Mouse (Mus musculus): ENCODE data around the gene Wdr62. TPM values are rescaled to one million over a fixed set of nuclear protein-coding genes. Genes with fewer than 3 reads are reported as not detected.
"Not testable (repeated sequence)": the region's sequence is repeated elsewhere in the genome, so short reads cannot be mapped to it uniquely, and the experiment has no call there.

Gene Wdr62
- total RNA-seq, 2 experiments from 2014 or later = 4.0 to 21.6 TPM

DNA sequence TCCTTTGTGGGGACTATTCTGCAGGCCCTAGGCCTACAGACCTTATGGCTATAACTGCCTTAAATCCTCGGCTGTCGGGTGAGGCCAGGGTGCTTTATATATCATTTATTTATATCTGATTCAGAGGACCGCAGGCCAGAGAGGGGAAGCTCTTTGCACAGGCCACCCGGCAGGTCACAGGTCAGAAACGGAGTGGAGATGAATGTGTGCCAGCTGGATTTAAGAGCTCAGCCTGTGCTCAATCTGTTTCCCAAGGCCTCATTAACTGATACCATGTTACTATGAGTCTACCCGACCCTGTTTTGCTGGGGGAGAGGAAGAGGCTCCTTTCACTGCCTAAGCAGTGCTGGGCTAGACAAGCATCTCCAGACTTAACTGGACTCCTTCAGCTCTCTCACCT, 5.8 kb downstream of the Wdr62 start:
- ATAC-seq (replicated peaks; ENCODE audit: poor library complexity, severe bottlenecking) = no peak

DNA sequence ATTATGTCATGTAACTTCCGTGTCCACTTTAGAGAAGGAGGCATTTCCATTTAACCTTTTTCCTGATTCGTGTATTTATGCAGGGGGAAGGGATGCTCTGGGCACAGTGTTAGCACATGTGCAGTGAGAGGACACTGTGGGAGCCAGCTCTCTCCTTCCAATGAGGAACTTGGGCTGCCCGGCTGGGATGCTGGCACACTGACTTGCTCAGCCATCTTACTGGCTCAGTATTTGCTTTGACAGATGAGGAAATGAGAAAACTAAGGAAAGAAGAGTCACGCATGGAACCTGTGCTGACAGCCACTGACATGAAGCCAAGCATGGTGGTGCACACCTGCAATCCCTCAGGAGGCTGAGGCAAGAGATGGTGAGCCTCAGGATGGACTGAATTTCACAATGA, 10.6 kb downstream of the Wdr62 start:
- no peak for ATAC-seq (replicated peaks; ENCODE audit: poor library complexity, severe bottlenecking)

DNA sequence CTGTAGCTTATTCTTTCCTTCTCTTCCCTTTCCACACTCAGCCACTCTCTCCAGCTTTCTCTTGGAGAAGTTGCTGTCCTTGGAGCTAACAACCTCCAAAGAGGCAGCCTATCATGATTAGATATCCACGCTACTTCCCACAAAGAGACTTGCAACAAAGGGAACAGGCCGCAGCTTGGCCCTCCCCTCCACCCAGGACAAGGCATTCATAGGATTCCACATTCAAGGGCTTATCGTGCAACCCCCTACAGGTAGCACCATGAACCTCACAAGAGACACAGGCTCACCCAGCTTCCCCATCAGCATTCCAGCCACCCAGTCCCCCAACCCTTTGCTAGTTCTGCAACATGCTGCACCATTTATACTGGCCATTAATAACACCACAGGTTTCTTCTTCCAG, 13.4 kb downstream of the Wdr62 start:
- ATAC-seq (replicated peaks; ENCODE audit: poor library complexity, severe bottlenecking) = no peak

DNA sequence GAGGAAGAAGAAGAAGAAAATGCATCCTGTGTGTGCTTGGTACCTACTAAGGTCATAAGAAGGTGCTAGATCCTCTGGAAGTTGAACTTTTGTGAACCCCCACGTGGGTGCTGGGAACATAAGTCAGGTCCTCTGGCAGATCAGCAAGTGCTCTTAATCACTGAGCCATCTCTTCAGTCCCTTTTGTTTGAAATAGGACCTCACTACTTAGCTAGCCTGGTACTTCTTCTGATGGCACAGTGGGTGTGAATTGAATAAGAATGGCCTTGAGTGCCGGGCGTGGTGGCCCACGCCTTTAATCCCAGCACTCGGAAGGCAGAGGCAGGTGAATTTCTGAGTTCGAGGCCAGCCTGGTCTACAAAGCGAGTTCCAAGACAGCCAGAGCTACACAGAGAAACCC, 14.3 kb downstream of the Wdr62 start:
- no peak for ATAC-seq (replicated peaks; ENCODE audit: poor library complexity, severe bottlenecking)

DNA sequence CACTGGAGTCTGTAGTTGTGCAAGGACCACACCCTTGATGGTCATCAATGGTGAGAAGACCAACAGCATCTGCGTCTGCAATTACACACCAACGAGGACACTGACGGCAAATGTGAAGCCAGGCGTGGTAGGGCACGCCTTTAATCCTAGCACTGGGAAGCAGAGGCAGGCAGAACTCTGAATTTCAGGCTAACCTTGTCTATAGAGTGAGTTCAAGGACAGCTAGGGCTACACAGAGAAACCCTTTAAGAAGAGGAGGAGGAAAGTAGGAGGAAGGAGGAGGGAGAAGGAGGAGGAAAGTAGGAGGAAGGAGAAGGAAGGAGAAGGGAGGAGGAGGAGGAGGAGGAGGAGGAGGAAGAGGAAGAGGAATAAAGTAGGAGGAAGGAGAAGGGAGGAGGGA, 14.7 kb downstream of the Wdr62 start:
- 0 out of 2 replicates have a peak, but pooled peaks have one; percentile 22 for ATAC-seq (replicated peaks; ENCODE audit: poor library complexity, severe bottlenecking)

DNA sequence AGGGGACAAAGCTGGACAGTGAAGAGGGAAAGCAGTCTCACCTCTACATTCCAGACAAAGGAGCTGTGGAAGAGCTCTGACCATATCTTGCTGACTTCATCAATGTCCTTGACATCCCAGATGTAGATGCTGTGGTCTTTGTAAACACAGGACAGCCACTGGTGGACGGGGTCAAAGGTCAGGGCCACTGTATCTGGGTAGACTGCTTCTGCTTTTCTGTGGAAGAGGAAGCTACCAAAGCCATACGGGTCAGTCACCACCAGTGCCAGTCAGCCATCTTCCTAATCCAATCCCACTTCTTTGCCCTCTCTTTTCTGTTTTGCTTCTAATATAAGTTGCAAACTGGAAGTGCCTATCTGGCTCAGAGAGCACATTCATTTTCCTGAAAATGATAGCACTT, 15.2 kb downstream of the Wdr62 start:
- ATAC-seq (replicated peaks; ENCODE audit: poor library complexity, severe bottlenecking) = peak; percentile 46

DNA sequence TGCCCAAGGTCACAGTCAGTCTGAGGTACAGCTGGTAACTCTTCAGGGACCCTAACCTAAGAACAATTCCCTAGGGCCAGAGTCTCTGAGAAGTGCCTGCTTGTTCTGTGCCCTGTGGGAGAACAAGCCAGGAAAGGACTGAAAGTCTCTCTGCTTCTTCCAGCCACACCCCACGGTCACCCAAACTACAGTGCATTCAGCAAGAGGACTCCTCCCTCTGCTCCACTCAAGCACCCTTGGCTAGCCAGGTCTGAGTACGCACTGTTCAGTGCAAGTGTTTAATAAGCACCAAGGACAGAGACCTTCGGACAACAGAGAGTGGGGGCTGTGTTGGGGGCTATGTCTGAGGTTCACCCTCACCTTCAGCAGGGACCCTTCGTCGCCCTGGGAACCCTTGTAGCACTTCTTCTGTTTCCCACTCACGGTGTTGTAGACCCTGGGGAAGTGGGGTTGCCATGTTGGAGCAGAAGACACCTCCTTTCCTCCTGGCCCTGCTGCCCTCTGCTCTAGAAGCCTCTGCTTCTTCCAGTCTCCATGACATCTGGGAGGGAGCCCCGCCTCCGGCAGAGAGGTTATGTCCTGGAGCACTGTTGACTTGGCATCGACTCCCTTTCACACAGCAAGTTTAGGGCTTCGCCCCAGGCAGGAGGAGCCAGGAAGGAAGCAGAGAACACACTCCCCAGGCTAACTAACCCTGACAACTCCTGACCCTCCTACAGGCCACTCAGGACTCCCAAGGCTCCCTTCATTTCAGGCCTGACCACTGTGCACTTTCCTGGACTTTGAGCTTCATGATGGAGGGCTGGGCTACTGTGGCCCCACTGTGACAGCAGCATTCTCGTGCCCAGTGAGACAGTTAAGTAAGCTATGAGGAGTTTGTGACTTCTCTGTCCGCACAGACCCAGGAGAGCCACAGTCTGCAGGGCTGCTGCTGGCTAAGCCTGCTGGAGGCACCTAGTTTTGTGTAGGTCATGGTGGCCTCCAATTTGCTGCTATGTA, 28.0 kb downstream of the Wdr62 start:
- no peak for ATAC-seq (replicated peaks; ENCODE audit: poor library complexity, severe bottlenecking)

DNA sequence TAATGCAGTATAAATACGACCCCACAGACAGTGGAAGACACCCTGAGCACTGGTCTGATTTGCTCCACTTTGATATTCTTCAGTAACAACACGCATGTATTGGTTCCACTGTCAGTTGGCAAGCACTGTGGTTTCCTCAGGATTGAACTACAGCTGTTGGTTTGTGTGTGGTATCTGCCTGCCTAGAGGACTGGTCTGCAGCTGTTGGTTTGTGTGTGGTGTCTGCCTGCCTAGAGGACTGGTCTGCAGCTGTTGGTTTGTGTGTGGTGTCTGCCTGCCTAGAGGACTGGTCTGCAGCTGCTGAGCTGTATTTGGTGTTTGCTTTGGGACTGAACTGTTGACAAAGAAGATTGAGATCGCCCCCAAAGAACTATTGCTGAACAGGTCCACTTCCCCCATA, 42.8 kb downstream of the Wdr62 start:
- not testable (repeated sequence) for ATAC-seq (replicated peaks; ENCODE audit: poor library complexity, severe bottlenecking)

DNA sequence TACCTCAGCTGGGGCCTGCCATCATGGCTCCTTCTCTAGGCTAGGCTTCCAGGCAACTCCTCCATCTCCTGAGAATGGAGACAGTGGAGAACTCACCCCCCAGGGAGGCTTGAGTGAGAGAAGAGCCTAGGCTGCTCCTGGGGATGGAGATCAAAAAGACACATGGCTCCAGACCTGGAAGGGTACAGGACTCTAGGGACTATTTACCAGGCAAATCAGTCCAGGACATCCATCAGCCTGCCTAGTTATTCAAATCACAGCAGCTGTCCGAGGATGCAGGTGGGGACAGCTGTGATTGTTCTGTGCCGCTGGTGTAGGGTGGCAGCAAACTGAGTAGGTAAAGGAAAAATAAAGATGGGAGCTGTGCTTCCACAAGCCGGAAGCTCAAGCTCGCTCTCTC, 44.6 kb downstream of the Wdr62 start, which contains the start of gene Ovol3:
Ovol3 (minus strand) TSS at position 101 of the 400 bp plus-strand sequence.
- no peak for ATAC-seq (replicated peaks; ENCODE audit: poor library complexity, severe bottlenecking)

DNA sequence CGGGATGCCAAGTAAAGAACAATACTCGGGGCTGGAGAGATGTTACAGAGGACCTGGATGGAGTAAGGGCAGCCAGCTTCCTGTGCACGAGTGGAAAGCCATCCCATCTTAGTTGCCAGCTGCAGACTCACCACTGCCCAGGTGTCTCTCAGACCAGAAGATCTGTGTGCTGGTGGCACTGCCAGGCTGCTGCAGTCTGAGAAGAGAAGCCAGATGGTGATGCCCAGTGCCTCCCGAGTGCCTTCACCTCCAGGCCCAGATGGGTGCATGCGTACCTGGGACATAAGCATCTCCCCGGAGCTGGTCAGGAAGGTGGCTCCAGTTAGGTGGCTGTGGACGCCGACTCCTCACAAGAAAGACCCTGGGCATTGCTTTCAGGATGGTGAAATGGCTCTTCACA, 45.1 kb downstream of the Wdr62 start:
- ATAC-seq (replicated peaks; ENCODE audit: poor library complexity, severe bottlenecking) = no peak

DNA sequence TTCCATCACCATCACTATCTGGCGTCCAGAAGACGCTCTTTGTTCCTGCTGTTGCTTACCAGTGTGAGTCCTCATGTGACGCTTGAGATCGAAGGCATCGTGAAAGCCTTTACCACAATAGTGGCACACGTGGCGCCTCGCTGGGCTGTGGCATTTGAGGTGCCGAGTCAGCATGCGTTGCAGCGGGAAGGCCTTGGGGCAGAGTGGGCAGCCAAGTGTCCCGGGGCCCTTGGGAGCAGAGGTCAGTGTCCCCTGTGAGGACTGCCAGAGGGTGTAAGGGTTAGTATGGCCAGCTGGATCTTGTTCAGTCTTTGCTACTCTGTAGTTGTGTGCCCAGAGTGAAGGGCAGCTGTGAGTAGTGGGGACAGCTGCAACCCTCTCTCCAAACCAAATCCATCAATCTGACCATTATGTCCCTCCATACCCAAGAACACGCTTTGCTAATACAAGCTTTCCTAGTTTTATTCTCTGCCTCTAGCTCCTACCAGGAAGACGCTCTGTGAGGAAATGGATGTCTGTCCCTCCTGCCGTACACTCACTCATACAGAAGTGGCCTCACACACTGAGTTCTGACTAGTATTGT, 45.9 kb downstream of the Wdr62 start:
- no peak for ATAC-seq (replicated peaks; ENCODE audit: poor library complexity, severe bottlenecking)

DNA sequence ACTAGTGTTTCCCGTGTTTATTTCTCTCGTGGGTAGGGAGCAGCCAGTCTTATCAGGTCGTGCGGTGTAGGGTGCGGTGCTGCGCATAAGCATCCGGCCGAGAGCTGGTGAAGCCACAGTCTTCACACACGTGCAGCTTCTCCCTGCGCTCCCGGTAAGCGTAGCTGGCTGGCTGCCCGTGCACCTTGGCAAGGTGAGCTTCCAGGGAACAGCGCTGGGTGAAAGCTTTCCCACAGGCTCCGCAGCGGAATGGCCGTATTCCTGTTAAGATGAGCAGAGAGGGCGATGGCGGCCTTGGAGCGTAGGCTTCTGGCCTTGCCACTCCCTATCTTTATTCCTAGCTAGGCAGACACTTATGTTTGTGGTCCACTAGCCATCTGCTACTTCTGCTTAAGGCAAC, 46.8 kb downstream of the Wdr62 start:
- ATAC-seq (replicated peaks; ENCODE audit: poor library complexity, severe bottlenecking) = no peak

DNA sequence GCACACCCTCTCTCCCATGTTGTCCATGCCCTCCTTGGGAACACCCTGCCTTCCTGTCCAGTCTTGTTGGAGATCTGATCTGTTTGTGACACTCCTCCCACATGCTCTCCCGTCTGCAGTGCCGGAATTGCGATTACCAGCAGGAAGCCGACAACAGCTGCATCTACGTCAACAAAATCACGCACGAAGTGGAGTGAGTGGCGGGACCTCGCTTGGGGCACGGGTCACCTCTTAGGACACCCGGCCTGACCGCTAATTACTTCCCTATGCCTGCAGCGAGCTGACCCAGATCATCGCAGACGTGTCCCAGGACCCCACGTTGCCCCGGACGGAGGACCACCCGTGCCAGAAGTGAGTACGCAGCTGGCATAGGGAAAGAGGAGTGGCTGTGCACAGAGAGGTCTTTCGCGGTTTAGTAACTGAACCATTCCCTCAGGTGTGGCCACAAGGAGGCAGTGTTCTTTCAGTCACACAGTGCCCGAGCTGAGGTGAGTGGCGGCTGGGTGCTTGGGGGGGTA, 47.5 kb downstream of the Wdr62 start:
- peak; percentile 41 for ATAC-seq (replicated peaks; ENCODE audit: poor library complexity, severe bottlenecking)

DNA sequence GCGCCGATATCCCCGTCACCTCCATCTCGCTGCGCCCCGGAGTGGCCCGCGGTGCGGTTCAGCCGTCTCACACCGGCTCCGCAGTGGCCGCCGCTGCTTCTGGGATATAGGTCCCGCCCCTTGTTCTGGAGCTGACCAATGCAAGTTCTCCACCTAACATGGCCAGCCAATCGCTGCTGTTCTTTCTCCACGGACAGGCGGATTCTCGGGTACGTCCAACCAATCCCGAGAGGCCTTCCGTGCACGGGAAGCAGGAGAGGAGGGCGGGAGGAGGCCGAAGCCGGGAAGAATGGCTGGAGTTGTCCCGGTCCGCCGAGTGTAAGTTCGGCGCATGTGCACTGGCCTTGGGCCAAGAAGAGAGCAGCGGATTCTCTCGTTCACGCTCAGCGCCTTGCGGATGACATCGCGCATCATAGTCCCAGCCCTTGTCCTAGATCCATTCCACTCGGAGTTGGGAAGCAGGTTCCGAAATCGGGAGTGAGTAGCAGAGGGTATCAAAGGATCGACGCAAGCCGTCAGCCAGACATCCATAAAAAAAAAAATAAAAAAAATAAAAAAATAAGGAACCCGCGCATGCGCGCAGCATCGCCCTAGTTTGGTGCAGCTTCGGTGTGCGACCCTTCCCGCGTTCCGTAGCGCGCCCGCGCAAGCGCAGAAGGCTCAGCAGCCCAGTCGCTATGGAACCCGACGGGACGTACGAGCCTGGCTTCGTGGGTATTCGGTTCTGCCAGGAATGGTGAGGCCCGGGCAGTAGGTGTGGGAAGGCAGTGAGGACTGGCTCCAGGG, 48.4 kb downstream of the Wdr62 start, which contains the start of the genes Polr2i and Tbcb:
Polr2i (plus strand) TSS at position 280 of the 786 bp plus-strand sequence.
Tbcb (minus strand) TSS at position 604 of the 786 bp plus-strand sequence.
- peak; percentile 94 for ATAC-seq (replicated peaks; ENCODE audit: poor library complexity, severe bottlenecking)

DNA sequence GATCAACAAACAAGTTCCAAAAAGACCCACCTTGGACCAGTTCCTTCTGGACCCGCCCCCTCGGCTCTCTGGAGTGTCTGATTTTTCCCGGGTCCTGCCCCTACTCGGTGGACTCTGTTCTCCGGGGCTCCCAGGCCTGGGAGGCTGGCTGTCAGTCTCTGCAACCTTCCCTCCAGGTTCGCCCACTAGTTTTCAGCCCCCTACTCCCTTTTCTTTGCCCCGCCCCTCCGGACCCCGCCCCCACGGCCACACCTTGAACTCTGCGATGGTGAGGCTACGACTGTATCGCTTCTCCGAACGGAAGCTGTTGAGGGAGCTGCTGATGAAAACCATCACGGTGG, 48.9 kb downstream of the Wdr62 start:
- ATAC-seq (replicated peaks; ENCODE audit: poor library complexity, severe bottlenecking) = no peak

DNA sequence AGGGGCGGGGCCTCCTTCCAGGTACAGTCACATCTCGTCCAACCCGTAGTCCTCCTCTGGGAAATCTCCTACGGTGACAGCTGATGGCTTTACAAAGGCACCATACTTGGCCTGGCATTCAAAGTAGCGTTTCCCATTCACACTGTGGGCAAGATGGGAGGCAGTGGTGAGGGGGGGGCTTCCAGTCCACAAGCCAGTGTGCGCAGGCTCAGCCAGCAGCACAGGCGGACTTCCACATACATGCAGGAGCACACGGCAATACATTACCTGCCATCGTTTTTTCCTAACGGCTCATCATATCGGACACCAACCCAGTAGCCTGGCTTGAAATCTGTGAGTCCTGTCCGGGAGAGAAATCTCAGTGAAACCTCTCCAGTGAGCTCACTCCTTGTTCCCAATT, 56.0 kb downstream of the Wdr62 start:
- no peak for ATAC-seq (replicated peaks; ENCODE audit: poor library complexity, severe bottlenecking)

DNA sequence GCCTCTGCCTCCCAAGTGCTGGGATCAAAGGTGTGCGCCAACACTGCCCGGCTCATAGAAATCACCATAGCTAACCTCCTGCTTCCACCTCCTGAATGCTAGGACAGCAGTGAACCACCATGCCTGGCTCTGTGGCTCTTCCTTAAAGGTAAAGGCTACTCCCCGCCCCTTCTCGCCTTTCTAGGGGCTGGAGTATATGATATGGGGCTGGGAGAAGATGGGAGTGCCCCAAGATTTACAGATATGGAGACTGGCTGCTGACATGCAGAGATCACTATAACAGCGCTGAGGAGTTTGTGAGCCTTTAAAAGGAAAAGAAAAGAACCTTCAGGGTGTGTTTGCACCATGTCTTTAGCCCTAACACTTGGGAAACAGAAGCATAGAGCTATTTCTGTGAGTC, 58.0 kb downstream of the Wdr62 start:
- ATAC-seq (replicated peaks; ENCODE audit: poor library complexity, severe bottlenecking) = no peak

DNA sequence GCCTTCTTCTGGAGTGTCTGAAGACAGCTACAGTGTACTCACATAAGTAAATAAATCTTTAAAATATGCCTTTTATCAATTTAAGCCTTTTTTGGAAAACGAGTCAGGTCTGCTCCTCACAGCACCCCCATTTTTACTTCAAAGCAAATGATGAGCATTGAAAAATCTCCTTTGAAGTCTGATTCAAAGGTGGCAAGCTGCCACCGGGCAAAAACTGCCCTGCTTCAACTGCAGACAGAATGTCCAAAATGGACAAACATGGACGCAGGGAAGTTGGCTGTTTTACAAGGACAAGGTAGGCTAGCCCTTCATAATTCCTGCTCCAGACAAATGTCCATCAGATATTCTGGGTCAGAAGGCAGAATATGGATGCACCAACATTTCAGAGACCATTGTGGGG, 58.8 kb downstream of the Wdr62 start:
- no peak for ATAC-seq (replicated peaks; ENCODE audit: poor library complexity, severe bottlenecking)

DNA sequence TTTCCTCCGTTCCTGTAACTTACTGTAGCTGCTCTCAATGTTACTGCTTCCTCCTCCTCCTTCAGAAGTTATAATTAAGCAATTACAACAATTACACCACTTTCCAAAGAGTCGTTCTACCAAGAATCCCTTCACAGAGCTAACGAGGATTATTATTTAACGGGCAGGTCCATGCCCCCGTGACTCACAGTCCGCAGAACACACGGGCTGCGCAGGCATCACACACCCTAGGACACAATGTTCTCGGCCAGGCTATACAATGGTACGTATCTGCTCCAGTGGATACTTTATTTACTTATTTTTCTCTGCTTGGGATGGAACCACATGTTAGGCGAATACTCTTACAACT, 60.2 kb downstream of the Wdr62 start:
- no peak; the same call in 1 of the 2 replicates for ATAC-seq (replicated peaks; ENCODE audit: poor library complexity, severe bottlenecking)

DNA sequence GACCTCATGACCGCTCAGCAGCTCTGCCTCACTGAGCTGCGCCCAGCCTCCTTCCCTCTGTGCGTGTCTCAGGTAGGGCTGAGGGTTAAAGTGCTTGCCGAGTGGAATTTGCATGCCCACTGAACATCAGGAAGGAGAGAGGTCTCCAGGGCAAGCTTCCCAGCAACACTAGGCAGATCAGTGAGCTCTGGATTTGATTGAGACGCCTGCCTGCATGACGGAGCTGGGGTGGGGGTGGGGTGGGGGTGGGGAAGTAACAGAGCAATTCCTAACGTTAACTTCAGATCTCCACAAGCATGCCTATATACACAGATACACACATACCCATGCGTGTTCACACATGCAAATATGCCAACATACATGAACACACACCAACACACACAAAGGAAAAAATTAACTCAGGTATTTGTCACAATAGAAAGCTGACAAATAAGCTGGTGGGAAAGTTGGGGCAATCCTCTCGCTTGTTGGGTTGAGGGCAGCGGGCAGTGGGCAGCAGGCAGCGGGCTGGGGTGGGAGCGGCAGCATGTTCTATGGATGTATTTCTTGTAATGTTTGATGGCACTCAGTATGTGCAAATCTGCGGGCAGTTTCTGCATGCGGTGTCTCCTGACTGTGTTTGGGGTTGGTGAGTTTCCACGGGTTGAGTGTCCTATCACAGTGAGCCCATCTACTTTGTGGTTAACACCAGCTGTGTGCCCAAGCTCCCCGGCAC, 60.8 kb downstream of the Wdr62 start:
- peak; percentile 91 for ATAC-seq (replicated peaks; ENCODE audit: poor library complexity, severe bottlenecking)
